Mouse (Mus musculus): ENCODE data around the gene Ube2h.

DNA sequence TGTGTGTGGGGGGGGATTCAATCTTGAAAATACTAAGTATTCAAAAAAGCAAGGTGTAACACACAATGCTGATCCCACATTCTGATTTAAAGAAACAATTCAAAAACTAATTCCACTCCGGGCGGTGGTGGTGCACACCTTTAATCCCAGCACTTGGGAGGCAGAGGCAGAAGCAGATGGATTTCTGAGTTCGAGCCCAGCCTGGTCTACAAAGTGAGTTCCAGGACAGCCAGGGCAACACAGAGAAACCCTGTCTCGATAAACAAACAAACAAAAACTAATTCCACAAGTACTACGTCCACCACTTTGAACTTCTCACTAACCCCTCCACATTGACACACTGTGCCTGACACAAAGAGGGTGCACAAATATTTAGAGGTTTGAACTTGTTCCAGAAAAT, 4.7 kb downstream of the Ube2h start:
- TF ChIP-seq USF1 (IDR thresholded peaks at IDR 0.05; ENCODE audit: low read depth), result no peak
- no peak for TF ChIP-seq MAX (IDR thresholded peaks at IDR 0.05; ENCODE audit: low read depth)
- no peak for TF ChIP-seq POLR2AphosphoS2 (IDR thresholded peaks at IDR 0.05; ENCODE audit: insufficient read length, low read depth)
- TF ChIP-seq POLR2A (IDR thresholded peaks at IDR 0.05; ENCODE audit: insufficient read length, low read depth), result no peak
- TF ChIP-seq MYOD1 (IDR thresholded peaks at IDR 0.05; ENCODE audit: control insufficient read depth in 1 of 3, insufficient read length in 2 of 3, low read depth in 2 of 3), result no peak
- TF ChIP-seq TCF12 (IDR thresholded peaks at IDR 0.05; ENCODE audit: insufficient read depth, poor library complexity, severe bottlenecking), result no peak
- no peak for TF ChIP-seq MYOG (IDR thresholded peaks at IDR 0.05; ENCODE audit: control insufficient read depth in 1 of 3, insufficient read depth in 1 of 3, insufficient read length in 2 of 3, low read depth in 2 of 3)
- TF ChIP-seq REST (IDR thresholded peaks at IDR 0.05; ENCODE audit: insufficient read depth, insufficient read length), result no peak
- TF ChIP-seq CEBPB (IDR thresholded peaks at IDR 0.05; ENCODE audit: insufficient read depth, poor library complexity, severe bottlenecking), result no peak
- no peak for TF ChIP-seq E2F4 (IDR thresholded peaks at IDR 0.05; ENCODE audit: insufficient read depth)
- TF ChIP-seq SRF (IDR thresholded peaks at IDR 0.05; ENCODE audit: control insufficient read depth, insufficient read length, low read depth), result no peak
- no peak for TF ChIP-seq TCF3 (IDR thresholded peaks at IDR 0.05; ENCODE audit: insufficient read length, low read depth)
